Mouse (Mus musculus) megakaryocyte, embryonic 14.5 days (primary cell): ENCODE measurements around the gene Elovl2. TPM values are rescaled to one million over a fixed set of nuclear protein-coding genes. Genes with fewer than 3 reads are reported as not detected.
A peak's percentile ranks its signal among the peaks of the same experiment; 100 is the strongest.

Source experiments
- H3K27me3 ChIP-seq: replicated peaks from 2 replicates; pipeline ENCODE3; 2012; ENCODE audit warnings: inconsistent platforms
- H3K36me3 ChIP-seq: replicated peaks from 2 replicates; pipeline ENCODE3; 2012; ENCODE audit warnings: low read length, inconsistent platforms, mixed read lengths
- H3K4me1 ChIP-seq: 2 replicates; pipeline ENCODE4 v1.6.1; 2012; ENCODE audit warnings: inconsistent platforms
- H3K4me3 ChIP-seq: replicated peaks from 2 replicates; pipeline ENCODE3; 2012; ENCODE audit warnings: moderate library complexity, mild to moderate bottlenecking, inconsistent platforms
- H3K9me3 ChIP-seq: 2 replicates; pipeline ENCODE4 v1.6.1; 2012; ENCODE audit warnings: inconsistent platforms
- FLI1 ChIP-seq: IDR thresholded peaks from 2 replicates; pipeline ENCODE4 v1.6.1; 2012; ENCODE audit warnings: low read length, inconsistent platforms, mixed read lengths
- GATA1 ChIP-seq: IDR thresholded peaks from 3 replicates; pipeline ENCODE4 v1.6.1; 2012; ENCODE audit warnings: mixed read lengths, low read length, inconsistent platforms, borderline replicate concordance
- polyA plus RNA-seq: library from polyadenylated mRNA; stranded (reverse); fragments of >175 nt; gene quantifications from 2 replicates; pipeline ENCODE4 v1.2.3, GENCODE M21; 2012; ENCODE audit warnings: low replicate concordance; ENCODE audit not compliant: insufficient read depth

The Elovl2 gene
- polyA plus RNA-seq, 1 experiment: not detected

DNA sequence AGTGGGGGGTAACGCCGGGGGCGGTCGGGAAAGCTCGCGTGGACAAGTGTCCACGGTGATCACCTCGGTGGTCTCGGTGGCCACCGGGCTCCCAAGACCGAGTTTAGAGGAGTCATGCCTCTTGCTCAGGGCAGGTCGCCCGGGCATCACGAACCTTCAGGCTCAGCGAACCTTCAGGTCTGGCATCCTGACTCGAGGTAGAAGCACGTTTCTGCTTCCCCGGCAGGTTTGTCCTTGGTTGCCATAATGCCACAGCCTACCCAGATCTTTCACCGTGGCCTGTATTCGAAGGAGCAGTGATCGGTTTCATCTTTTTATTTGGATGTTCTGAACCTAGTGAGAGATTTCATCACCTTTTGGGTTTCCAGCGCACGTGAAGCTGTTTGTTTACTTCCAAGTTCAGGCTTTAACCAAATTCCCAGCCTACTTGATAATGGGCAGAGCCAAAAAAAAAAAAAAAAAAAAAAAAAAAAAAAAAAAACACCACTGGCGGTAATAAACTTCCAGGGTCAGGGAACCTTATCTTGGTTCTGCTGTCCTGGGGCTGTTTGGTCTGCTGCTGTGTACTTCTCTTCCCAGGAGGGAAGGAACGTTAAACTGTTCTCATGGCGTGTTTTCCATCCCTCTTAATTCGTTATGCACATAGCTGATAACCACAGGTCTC is 30.2 kb upstream of the Elovl2 start:
- peaks cover 28% of the 10 kb centered on the region for H3K4me1 ChIP-seq
- H3K4me3 ChIP-seq: peak overlapping the region; percentile 100
- no peaks in the 10 kb centered on the region for H3K27me3 ChIP-seq
- H3K36me3 ChIP-seq: no peaks in the 10 kb centered on the region
- no peak for TF ChIP-seq FLI1
- TF ChIP-seq GATA1: no peak
- H3K9me3 ChIP-seq: no peaks in the 10 kb centered on the region

DNA sequence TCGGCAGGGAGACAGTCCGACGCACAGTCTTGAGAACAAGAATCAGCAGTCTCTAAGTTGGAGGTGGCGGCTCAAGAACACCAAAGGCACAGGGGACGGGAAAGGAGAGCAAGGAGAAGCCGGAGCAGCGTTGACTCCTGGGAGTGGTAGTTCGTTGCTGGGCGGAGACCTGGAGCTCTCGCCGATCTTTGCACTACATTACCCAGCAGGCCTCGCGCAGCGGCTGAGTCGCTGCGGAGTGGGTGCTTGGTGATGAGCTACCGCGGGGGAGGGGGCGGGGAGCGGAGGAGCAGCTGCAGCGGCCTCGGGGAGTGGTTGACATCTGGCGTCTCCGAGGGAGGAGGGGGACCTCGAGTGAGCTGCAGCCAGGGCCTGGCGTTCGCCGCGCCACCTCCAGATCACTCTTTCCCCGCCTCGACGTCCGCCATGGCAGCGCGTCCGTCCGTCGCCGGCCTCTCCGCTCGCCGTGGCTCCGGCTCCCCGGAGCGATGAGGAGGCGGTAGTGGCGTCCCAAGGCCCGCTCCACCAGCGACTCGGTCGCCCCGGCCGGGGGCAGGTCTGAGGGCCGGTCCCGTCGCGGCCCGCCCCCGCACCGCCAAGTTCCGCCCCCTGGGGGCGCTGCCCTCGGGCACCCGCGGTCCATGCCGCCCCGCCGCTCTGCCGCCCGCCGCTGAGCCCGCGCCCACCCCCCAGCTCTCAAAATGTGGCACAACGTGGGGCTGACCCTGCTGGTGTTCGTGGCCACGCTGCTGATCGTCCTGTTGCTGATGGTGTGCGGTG is 29.5 kb upstream of the Elovl2 start, which contains the start of gene Smim13:
TSS of gene Smim13 (plus strand) at position 307 of the 780 bp plus-strand sequence.
- H3K4me1 ChIP-seq: peaks cover 29% of the 10 kb centered on the region
- H3K27me3 ChIP-seq: no peaks in the 10 kb centered on the region
- TF ChIP-seq GATA1 (no peak), FLI1 (no peak)
- no peaks in the 10 kb centered on the region for H3K36me3 ChIP-seq
- H3K9me3 ChIP-seq: no peaks in the 10 kb centered on the region
- H3K4me3 ChIP-seq: peak within 1 kb of the TSS; percentile 100

DNA sequence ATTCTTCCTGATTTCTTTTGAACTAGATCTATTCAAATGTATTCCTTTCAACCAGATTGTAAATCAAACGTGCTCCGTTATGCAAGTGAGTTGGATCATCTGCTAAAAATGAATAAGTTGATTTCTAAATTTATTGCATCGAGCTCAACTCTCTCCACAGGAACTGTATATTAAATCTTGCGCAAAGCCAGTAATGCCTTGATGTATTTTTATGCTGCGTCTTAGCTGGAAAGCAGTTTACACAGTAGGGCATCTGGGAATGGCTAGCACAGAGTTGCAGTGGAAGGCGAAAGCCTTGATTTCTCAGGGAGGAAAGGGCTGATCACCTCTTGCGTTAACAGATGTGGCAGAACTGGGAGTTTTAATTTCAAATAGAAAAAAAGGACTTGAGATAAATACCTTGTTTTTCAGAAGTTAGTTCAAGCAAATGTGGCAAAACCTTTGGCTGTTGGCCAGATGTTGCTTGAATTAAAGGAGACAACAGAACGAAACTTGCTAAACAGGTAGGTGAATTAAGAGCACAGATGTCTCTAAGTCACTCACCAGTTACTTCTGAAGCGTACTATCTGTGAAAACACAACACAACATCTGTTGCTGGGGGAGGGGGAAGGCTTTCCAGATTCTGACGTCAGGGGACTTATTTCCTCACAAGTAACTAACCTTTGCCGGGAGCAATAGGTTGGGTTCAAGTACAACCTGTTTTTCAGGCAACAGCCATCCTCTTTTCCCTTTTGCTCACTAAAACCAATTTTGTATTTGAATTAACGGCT is 28.7 kb upstream of the Elovl2 start:
- Histone ChIP-seq H3K4me1 (peaks cover 37% of the 10 kb centered on the region), H3K27me3 (no peaks in the 10 kb centered on the region), H3K9me3 (no peaks in the 10 kb centered on the region), H3K4me3 (peak overlapping the region; percentile 100), H3K36me3 (no peaks in the 10 kb centered on the region)
- TF ChIP-seq GATA1 (no peak), FLI1 (no peak)

GRCm38 (mm10) chr13:41244306-41244830 is 24.2 kb upstream of the Elovl2 start:
- no peak overlapping the region for H3K4me3 ChIP-seq
- TF ChIP-seq GATA1 (no peak), FLI1 (no peak)
- H3K4me1 ChIP-seq: peaks cover 33% of the 10 kb centered on the region
- H3K36me3 ChIP-seq: no peaks in the 10 kb centered on the region
- H3K9me3 ChIP-seq: peaks cover 5% of the 10 kb centered on the region
- H3K27me3 ChIP-seq: peaks cover 7% of the 10 kb centered on the region

DNA sequence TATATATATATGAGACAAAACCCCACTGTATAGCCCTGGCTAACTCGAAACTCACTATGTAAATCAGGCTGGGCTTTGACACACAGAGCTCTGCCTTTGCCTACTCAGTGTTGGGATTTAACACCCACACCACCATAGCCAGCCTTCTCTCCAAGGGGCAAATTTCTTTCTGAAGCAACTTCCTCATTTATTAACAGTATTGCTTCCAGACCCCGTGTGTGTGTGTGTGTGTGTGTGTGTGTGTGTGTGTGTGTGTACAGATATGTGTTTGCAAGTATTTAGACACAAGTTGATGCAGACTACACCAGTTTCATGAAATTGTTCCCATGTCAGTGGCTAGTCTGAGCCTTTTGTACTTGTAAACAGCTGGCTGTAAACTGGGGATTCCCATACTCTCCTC is 21.4 kb upstream of the Elovl2 start:
- no peak for TF ChIP-seq GATA1
- TF ChIP-seq FLI1: no peak
- H3K9me3 ChIP-seq: peaks cover 5% of the 10 kb centered on the region
- H3K4me1 ChIP-seq: peaks cover 10% of the 10 kb centered on the region
- peaks cover 15% of the 10 kb centered on the region for H3K27me3 ChIP-seq
- no peak overlapping the region for H3K4me3 ChIP-seq
- no peaks in the 10 kb centered on the region for H3K36me3 ChIP-seq

- Histone ChIP-seq H3K36me3 (no peaks in the 10 kb centered on the region), H3K4me1 (peaks cover 8% of the 10 kb centered on the region), H3K27me3 (peaks cover 19% of the 10 kb centered on the region), H3K4me3 (no peak overlapping the region), H3K9me3 (peaks cover 5% of the 10 kb centered on the region)
- no peak for TF ChIP-seq FLI1
- TF ChIP-seq GATA1: no peak
Observed at GRCm38 (mm10) chr13:41238805-41239130, 18.6 kb upstream of the Elovl2 start.

GRCm38 (mm10) chr13:41238035-41238804 is 18.0 kb upstream of the Elovl2 start:
- peaks cover 19% of the 10 kb centered on the region for H3K27me3 ChIP-seq
- H3K36me3 ChIP-seq: no peaks in the 10 kb centered on the region
- TF ChIP-seq FLI1 (no peak), GATA1 (no peak)
- no peak overlapping the region for H3K4me3 ChIP-seq
- peaks cover 8% of the 10 kb centered on the region for H3K4me1 ChIP-seq
- H3K9me3 ChIP-seq: peaks cover 5% of the 10 kb centered on the region

GRCm38 (mm10) chr13:41235845-41236741 is 15.9 kb upstream of the Elovl2 start:
- Histone ChIP-seq H3K9me3 (no peaks in the 10 kb centered on the region), H3K27me3 (peaks cover 21% of the 10 kb centered on the region), H3K36me3 (no peaks in the 10 kb centered on the region), H3K4me3 (no peak overlapping the region), H3K4me1 (peaks cover 8% of the 10 kb centered on the region)
- TF ChIP-seq FLI1 (no peak), GATA1 (no peak)
